Mouse (Mus musculus): ENCODE measurements around the gene Osbpl8. TPM values are rescaled to one million over a fixed set of nuclear protein-coding genes. Genes with fewer than 3 reads are reported as not detected.

Osbpl8 gene
- polyA plus RNA-seq, 2 experiments from 2014 or later, result 12.9 to 13.2 TPM

GRCm38 (mm10) chr10:111155065-111155464, 9.5 kb upstream of the Osbpl8 start:
- no peak for ATAC-seq

GRCm38 (mm10) chr10:111155571-111155970, 9.0 kb upstream of the Osbpl8 start:
- ATAC-seq, result no peak

- ATAC-seq, result peak; percentile 82
These were observed 8.0 kb upstream of the Osbpl8 start for GRCm38 (mm10) chr10:111156394-111157190.

GRCm38 (mm10) chr10:111157241-111157659, 7.3 kb upstream of the Osbpl8 start:
- ATAC-seq, result peak; percentile 83

- no peak for ATAC-seq
These were observed 4.6 kb upstream of the Osbpl8 start for GRCm38 (mm10) chr10:111159789-111160522.

- ATAC-seq, result no peak
These were observed 4.0 kb upstream of the Osbpl8 start for GRCm38 (mm10) chr10:111160540-111160939.

GRCm38 (mm10) chr10:111161373-111161772, 3.2 kb upstream of the Osbpl8 start:
- no peak for ATAC-seq

GRCm38 (mm10) chr10:111163025-111163424, 1.5 kb upstream of the Osbpl8 start:
- ATAC-seq, result no peak

- no peak for ATAC-seq
These were observed 831 bp upstream of the Osbpl8 start for GRCm38 (mm10) chr10:111163601-111164240.

- ATAC-seq, result peak; percentile 58
These were observed 848 bp downstream of the Osbpl8 start for GRCm38 (mm10) chr10:111165219-111165981.

- ATAC-seq, result no peak
These were observed 1.7 kb downstream of the Osbpl8 start for GRCm38 (mm10) chr10:111166057-111166841.

GRCm38 (mm10) chr10:111167444-111167843, 2.9 kb downstream of the Osbpl8 start:
- ATAC-seq, result no peak

GRCm38 (mm10) chr10:111168305-111168704, 3.8 kb downstream of the Osbpl8 start:
- no peak for ATAC-seq

GRCm38 (mm10) chr10:111171246-111171934, 6.8 kb downstream of the Osbpl8 start:
- ATAC-seq, result peak; percentile 87

- no peak for ATAC-seq
These were observed 9.2 kb downstream of the Osbpl8 start for GRCm38 (mm10) chr10:111173589-111174247.

GRCm38 (mm10) chr10:111177336-111177735, 12.8 kb downstream of the Osbpl8 start:
- ATAC-seq, result no peak

- no peak for ATAC-seq
These were observed 13.5 kb downstream of the Osbpl8 start for GRCm38 (mm10) chr10:111178024-111178423.

GRCm38 (mm10) chr10:111180633-111181032, 16.1 kb downstream of the Osbpl8 start:
- ATAC-seq, result no peak

- ATAC-seq, result no peak
These were observed 19.2 kb downstream of the Osbpl8 start for GRCm38 (mm10) chr10:111183634-111184270.

Data from CD4-positive, CD25-positive, alpha-beta regulatory T cell, adult 4 months (primary cell).